Mouse (Mus musculus) adrenal gland, adult 18-20 months (tissue): ENCODE results near the gene Btbd9. TPM values are rescaled to one million over a fixed set of nuclear protein-coding genes. Genes with fewer than 3 reads are reported as not detected.

Experiments used
- DNase-seq, 2 experiments: peaks; one replicate each; pipeline ENCODE4 v3.0.0; 2021 to 2022; ENCODE audit warnings: low spot score in 2 of 2
- total RNA-seq, 2 experiments: library from RNA; stranded (reverse); gene quantifications; 1 replicate in 1 of 2; 2 replicates in 1 of 2; pipeline ENCODE4 v1.2.3; 2021

Gene Btbd9
- total RNA-seq, 2 experiments from 2014 or later: 52.2 to 81.3 TPM

DNA sequence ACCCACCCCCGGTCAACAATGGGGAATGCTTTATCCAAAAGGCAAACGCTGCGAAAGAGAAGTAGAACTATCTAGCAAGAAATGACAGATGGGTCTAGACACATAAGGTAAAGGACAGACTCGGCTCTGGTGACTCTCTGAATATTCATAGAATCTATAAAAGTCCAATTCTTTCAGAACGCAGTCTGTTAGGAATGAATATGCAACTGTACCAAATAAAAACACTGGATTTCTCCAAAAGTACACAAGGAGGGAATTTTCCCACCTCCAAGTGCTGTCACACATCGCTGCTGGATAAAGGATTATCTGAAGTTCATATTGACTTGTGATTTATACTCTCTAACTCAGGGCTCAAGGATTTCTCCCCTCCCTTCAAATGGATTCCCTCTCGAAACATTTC, 118.8 kb downstream of the Btbd9 start:
- no peak for DNase-seq

DNA sequence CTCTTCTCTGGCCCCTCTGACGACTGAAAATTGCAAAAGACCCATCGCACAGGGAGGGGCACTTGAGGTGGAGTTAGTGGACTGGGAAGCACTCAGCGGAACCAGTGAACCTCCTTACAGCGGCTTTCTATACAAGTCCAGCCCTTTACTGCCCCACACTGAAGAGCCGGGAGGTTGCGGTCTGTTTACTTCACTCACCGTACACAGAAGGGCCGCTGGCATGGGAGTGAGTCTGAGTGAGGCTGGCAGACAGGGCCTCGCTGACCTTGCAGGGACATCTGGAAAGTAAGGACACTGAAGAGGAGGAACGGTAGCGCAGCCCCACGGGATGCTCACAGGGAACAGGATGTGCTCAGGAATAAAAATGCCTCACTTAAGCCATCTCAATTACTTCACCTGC, 120.0 kb downstream of the Btbd9 start:
- DNase-seq: no peak

DNA sequence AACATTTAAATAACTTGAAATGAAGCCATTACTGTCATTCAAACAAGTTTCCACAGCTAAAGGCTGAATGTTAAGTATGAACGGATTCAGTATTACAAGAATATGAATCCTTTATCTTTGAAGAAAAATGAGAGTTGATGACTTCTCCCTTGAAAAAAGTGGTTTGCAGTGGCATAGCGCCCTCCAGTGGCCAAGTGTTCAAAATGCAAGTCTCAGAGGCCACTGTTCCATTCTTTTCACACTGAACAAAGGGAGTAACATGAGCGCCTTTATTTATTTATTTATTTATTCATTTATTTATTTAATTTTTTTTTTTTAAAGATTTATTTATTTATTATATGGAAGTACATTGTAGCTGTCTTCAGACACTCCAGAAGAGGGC, 121.4 kb downstream of the Btbd9 start:
- DNase-seq: peak; percentile 67 to 79

DNA sequence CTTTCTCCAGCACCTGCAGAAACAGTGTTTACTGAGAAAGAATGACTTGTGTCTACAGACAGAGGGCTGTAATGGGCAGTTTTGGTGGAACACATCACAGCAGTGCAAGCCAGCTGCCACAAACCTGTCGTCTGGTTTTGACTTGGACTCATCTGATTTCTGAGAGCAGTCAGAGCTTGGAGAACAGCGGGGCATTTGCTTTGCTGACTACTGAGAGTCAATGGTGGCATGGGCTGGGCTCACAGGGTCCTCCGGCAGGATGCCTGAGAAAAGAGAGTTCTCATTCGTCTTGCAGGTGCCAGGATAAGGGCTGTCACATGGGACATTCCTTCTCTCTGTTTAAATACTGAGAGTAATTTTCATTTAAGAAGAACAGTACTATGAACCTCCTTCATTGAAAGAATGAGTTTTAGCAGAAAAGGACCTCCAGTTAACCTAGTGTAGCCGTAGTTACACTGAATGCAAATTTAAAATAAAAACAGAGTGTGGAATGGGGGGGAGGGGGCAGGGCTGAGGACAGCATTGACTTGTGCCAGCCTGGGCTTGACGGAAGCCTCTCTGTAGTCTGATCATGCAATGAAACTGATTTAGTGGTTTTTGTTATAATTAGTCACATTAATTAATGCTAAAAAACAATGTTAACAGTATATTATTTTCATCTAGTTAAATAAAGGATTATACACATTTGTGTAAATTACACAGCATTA, 122.0 kb downstream of the Btbd9 start:
- no peak for DNase-seq

DNA sequence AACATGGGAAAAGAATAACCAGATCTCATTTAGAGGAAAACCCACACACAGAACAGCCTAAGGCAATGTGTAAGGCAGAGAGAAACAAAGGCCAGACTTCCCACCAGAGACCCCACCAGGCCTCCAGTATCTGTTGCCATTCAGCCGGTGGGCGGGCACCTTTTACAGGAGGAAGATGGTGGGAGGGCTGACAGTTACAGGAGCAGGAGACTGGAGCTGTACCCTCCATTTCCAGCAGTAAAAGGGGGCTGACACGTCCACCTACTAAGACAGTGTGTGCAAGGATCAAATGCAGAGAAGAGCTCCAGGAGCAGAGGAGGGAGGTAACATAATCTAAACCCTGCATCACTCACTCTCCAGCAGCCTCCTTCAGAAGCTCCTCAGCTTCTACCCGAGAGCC, 123.0 kb downstream of the Btbd9 start:
- DNase-seq: no peak

DNA sequence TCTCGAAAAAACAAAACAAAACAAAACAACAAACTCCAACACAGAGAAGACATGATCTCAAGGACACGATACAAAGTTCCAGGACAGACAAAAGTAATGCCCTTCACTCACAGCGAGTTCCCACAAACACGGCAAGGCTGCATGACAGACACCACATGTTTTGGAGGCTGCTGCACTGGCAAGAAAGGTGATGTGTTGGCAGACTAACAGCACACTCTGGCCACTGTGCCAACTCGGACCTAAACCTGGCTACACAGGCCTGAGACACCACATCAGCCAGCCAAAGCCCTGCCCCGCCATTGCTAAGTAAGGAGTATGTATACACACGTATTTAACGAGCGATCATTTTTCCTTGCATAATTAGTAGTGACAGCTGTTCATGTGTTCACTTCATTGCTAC, 123.9 kb downstream of the Btbd9 start:
- DNase-seq: no peak

DNA sequence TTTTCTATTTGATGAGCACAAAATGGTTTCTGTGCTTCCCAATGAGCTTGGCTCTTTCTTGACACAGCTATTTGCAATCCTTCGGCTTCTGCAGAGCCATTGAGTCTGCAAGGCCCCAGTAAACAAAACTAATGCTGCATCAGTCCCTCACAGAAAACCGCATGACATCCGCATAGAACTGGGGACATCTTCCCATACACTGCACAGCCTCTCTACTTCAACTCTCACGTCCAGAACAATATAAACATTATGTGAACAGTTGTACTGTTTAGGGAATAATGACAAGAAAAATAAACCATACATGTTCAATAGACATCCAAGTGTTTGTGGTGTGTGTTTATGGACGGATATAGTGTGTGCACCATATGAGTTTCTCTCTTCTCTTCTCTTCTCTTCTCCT, 127.7 kb downstream of the Btbd9 start:
- DNase-seq: no peak

DNA sequence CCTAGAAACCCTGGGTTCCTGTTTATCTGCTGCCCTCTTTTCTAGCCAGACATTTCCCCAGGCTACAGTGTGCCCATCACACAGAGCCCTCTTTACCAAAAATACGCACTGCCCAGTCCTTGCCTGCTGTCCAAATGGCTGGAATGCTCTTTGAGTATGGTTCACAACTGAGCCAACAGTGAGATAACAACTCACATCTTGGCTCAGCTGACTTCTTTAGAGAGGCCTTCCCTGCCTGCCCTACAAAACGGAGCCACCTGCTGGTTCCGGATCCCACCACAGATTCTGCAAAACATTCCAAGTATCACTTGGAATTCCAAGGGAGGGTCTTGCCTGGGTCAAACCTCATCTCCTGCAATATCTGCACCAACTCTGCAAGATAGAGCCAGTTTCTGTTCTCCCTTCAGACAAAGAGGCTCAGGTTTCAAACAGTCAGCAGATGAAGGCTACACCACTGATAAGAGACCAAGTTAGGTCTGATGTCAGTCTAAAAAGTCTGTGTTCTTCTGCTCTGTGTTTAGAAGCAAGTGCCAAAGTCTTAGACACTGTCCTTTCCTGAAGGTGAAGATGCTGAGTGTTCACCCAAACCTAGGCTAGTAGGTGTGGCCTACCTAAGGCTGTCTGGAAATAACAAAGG, 130.4 kb downstream of the Btbd9 start:
- no peak for DNase-seq

DNA sequence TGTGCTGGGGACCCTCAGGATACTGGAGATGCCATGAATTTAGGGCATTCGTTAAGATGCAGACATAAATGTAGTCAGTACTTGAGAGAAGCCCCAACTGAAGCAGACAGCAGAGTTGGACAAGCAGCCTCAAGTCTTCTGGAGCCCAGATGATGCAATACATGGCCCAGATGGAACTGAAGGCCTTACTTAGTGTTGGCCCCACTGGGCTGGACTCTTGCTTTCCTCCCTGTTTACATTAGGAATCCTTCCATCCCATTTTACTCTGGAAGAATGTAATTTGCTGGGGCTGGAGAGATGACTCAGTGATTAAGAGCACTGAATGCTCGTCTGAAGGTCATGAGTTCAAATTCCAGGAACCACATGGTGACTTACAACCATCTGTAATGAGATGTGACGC, 136.6 kb downstream of the Btbd9 start:
- DNase-seq: no peak

DNA sequence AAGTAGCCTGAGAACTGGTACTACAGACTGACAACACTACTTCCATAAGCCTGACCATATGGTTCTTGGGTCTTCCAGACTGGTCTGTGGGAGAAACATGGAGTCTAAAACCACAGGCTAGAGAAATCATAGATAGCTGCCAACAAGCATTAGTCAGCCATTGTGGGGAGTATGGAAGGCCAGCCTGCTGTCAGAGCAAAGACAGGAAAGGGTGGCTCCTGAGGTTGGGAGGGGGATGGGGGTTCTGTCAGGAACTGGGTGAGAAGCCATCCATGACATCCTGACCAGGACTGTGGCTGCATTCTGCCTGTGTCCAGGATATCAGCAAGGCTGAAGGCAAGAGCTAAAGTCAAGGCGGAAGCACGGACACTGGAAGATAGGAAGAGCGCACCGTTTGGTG, 137.5 kb downstream of the Btbd9 start:
- no peak for DNase-seq

DNA sequence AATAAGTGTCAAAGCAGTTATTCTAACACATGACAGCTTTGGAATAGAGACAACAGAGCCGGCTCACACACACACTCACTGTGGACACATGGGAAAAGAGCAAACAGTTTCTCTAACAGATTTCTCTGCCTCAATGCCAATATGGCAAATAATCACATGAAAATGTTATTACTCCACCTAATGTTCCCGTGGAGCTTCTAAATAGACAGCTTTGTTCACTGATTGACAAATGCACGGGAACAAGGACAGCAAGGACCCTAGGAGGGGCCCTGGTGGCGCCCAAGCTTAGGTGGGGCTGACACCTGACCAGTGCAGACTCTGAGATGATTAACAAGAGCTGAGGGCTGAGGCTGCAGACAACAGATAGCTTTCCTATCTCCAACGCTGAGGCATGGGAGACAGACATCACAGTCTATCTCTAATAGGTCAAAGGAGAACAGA, 140.2 kb downstream of the Btbd9 start:
- DNase-seq: no peak

DNA sequence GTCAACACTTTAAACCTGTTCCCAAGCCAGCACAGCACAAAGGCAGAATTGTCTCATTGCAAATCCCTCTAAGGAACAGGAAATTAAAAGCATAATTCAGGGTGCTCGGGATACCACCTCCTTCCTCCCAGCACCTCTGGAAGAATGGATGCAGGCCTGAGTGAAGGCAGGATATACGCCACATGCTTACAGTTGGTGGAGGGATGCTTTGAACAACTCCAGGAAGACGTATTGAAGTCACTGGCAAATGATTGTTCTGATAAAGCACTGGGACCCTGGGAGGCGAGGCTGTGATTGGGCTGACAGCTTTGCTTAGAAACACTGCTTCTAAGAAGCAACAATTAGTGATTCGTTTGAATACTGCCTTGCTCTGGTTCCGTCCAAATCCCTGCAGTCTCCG, 140.8 kb downstream of the Btbd9 start:
- DNase-seq: no peak

DNA sequence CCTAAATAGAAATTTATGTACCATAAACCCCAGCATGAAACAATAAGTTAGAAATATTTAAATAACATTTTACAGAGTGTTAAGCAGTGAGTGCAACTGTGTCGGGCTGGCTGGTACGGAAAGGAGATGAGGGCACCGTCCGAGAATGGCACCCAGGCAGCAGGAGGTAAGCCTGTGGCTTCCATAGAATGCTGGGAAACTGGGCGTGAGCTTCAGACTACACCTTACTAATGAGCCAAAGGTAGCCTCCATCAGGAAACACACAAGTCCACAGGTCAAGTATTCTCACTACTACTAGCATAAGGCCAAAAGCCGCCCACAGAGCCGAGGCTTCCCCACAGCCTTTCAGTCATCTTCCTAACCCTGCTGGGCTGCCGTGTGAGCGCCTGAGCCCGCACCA, 144.2 kb downstream of the Btbd9 start:
- DNase-seq: no peak

DNA sequence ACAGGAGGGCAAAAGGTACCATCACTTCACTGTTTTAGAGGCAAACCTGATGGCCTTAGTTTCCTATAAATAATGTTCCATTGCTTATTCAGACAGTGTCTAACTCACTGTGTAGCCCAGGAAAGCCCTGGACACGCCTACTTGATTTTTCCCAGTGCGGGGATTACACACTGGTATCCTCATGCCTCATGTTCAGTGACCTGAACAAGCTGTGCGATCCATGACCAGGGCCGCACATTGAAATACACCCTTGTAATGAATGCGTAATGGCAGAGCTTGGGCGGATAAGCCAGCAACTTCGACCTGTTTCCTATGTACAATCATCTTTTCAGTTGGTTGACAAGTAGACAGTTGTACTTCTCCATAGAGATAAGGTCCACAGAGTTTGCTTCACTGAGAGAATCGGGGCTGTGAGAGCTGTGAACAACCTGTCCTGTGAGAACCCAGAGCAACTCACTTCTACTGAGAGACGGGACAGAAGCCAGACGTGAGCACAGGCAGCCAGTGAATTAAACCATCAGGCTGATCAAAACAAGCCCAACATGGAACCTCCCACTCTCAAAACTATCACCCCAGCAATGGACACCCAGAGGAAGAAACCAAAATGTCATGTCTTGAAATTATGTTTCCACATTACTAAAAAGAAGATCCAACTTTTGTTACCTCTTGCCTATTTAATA, 145.2 kb downstream of the Btbd9 start:
- no peak for DNase-seq

DNA sequence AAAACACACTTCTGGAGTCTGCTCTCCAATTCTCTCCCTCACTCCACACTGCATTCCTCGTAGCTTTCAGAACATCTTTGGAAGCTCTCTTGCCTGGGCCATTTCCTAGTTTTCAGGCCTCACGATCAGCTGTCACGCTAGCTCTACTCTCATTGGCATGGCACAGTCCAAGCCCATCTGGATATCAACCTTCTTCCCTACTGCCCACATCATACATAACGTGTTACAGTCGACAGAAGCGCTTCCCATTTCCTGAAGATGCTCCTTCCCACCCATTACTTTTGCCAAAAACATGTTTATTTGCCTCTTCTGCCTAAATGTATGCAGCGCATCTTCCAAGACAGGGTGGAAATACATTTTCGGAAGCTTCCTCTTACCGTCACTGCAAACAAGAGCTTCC, 147.6 kb downstream of the Btbd9 start:
- DNase-seq: no peak

DNA sequence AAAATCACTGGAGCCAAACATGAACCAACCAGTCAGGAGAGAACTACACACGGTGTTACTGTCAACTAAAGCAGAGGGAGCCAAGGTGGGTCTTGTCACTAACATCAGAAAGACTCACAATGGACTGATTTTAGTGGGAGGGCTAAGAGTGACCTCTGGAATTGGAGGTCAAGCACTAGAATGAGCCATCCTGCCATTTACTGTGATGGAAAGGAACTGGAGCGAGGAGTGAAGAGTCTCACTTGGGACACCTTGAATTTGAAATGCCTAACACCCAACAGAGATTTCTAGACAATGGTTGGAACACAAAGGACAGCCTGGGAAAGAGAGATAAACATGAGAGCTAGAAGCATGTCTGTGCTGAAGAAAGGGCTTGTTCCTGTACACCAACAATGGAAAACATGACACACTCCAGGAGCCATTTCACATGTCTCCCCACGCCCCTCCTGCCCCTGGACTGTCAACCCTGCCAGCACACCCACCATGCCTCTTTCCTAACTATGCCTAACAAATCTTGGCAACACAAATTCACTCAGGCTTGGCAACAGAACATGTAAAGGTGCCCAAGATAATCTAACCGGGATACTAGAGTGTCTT, 152.9 kb downstream of the Btbd9 start:
- no peak for DNase-seq

DNA sequence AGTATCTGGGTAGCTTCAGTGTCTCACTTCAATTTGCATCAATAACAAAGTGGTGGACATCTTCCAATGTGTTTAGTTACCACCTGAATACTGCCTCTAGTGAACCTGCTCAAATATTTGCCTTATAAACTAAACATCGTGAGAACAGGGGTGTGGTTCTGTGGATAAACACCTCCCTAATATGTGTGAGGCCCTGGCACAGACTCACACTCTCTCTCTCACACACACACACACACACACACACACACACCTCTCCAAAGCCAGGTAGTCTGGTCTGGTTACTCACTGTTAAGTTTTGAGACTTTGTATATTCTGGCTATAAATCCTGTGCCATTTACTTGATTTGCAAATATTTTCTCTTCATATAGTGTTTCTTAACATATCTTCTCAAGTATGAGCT, 154.0 kb downstream of the Btbd9 start:
- no peak for DNase-seq

DNA sequence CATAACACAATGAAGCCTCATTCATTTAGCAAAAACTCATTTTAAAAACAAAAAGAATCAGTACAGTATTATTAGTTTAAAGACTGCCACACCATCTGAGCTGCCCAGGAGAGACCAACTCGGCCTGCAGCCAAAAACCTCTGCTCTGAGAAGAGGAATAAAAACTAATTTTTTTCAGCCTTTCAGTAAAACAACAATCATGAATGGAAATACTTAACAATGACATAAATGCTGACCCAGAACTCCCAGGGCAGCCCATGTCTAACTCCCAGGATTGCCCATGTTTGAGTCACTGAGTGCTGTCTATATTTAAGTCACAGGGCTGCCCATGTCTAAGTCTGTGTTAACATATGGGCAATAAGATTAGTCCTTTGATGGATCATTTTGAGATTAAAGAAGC, 155.0 kb downstream of the Btbd9 start:
- no peak for DNase-seq

DNA sequence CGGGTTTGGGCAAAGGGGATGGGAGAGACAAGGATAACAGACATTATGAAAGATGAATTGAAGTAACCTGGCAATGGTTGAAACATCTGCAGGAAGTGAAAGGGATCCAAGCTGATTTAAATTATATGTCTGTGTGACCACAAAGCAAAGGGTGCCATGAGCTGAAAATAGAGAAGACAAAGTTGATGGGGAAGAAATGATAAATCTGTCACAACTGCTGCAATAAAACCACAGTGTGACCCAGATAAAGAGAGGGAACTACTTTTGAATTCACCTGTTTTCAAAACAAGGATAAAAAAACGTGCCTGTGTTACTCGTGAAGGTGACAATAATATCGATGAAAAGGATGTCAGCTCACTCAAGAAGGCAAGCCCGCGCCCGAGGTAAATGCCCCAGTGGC, 156.8 kb downstream of the Btbd9 start:
- DNase-seq: no peak

DNA sequence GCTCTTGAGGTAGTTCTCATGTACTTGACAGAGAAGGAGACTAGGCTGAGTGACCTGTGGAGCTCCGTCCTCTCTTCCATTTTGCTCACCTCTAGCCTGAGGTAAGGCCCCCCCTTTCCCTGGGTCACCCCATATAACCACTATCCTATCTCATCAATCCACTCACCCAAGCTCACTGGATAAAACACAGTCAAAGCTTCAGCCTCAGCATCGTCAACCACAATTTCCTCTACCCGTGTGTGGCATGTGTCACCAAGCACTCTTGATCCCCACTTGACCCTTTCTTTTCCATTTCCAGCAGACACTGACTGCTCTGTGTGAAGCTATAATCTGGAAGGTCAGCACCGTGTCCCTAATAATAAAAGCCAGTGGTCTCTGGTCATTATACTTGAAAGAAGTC, 157.8 kb downstream of the Btbd9 start:
- no peak for DNase-seq

DNA sequence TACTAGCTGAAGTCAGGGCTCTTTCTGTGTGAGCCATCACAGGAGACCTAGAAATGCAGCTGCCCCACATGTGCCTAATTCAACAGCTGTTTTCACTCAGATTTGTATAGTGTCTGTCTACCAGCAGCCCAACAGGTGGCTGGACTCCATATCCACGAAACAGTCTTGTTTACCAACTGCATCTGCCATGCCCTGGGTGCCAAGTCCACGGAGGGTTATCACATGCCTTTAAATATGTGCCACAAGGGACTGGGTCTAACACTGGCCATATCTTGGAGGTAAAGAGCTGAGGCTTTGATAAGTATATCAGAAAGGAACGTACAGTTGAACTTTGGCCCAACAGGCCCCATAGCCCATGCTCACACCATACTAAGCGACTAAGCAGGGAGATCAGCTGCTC, 159.2 kb downstream of the Btbd9 start:
- no peak for DNase-seq

DNA sequence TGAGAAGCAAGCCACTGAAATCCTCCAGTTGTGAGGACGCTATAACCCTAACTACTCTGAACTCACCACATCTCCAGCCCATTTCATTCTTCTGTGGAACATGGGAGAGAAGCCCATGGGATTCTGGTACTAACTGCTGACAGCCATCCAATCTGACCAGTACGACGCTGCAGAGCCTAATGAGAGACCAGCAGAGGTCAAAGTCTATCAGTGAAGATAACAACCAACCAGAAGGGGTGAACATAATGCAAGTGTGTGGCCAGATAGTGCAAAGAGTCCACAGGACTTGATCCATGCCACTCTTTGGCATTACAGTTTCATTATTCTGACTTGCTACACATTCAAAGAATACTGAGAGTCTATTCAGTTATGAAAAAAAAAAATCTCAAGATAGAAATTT, 160.6 kb downstream of the Btbd9 start:
- no peak for DNase-seq
